Mouse (Mus musculus) embryonic fibroblast, embryonic 13.5 days (primary cell): ENCODE results near the gene Astl.

ENCODE experiments used
- CTCF ChIP-seq: IDR thresholded peaks from 2 replicates; pipeline ENCODE4 v1.5.1; 2011; ENCODE audit warnings: mild to moderate bottlenecking, control low read depth, low read length, moderate library complexity, borderline replicate concordance; ENCODE audit not compliant: insufficient read depth
- POLR2A ChIP-seq: IDR thresholded peaks from 2 replicates; pipeline ENCODE4 v1.6.1; 2011; ENCODE audit warnings: low read depth, mild to moderate bottlenecking, control low read depth, low read length, moderate library complexity

DNA sequence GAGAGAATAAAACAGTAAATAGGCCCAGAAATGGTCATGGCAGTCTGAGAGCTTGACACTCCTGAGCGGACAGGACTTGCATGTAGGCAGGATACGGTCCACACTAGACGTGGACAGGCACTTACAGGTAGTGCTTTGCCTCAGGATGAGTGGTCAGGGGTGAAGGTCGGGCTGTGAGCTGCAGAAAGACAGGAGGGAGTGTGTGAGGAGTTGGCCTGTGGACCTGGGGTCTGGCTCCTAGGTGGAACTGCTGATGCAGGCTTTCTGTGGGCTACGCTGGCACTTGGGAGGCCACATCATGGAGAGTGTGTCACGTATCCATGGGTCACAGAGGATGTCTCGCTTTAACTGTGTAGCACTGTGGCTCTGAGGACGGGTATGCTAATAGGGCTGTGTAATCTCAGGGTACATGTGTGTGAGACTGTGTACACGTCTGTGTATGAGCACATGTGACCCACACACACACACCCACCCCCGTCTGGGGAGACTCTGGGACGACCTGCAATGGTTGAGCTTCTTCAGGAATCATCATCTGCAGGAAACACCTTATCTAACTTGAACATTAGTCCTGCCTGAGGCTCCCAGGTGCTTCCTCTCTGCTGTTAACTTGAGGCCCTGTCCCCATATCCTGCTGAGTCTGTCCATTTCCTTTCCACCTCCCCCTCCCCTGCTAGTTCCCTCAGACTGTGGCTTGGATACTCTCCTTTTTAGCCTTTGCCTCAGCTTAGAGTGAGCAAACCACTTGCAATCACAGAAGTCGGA is 10.2 kb upstream of the Astl start:
- TF ChIP-seq CTCF (no peak), POLR2A (no peak)
